Mouse (Mus musculus): ENCODE measurements around the gene Ube2d3. TPM values are rescaled to one million over a fixed set of nuclear protein-coding genes. Genes with fewer than 3 reads are reported as not detected.
"Not testable (repeated sequence)": the region's sequence is repeated elsewhere in the genome, so short reads cannot be mapped to it uniquely, and the experiment has no call there.

Ube2d3 gene
- polyA plus RNA-seq, 1 experiment from 2014 or later, result 519 TPM

DNA sequence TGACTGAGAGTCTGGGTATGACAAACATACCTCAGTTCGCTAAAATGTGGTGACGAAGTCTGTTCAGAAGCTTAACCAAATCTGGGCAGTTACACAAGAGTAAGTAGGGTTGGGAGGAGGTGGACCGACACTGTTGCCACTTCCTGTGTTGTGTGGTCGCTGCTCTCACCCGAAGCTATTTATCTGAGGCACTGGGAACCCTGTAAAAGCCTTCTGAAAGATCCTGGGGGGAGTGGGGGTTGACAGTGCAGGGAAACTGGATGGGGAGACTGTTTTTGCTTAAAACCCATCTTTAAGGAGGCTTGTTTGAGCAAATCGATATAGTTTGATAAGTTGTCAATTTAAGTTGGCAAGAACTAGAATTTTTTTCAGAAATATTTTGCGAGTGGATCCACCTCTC, 2.3 kb downstream of the Ube2d3 start:
- no peaks in the 10 kb centered on the region for H3K9me3 ChIP-seq
- no peak for ATAC-seq (ENCODE audit: low FRiP score)
- WGBS, result 32% methylated on average over 7 of the region's 7 CpGs
- H3K4me1 ChIP-seq, result peaks cover 30% of the 10 kb centered on the region
- H3K4me2 ChIP-seq, result peak overlapping the region; percentile 93
- H3K27ac ChIP-seq, result no peak overlapping the region
- H3K9ac ChIP-seq, result peak overlapping the region; percentile 98
- H3K4me3 ChIP-seq (replicated peaks), result peak overlapping the region; percentile 97
- peaks cover 3% of the 10 kb centered on the region for H3K36me3 ChIP-seq (replicated peaks)
- no peaks in the 10 kb centered on the region for H3K27me3 ChIP-seq

GRCm38 (mm10) chr3:135440621-135441020, 2.7 kb downstream of the Ube2d3 start:
- ATAC-seq (ENCODE audit: low FRiP score), result no peak
- Histone ChIP-seq H3K4me1 (peaks cover 30% of the 10 kb centered on the region), H3K4me3 (replicated peaks) (peak overlapping the region; percentile 97), H3K4me2 (peak overlapping the region; percentile 93), H3K27ac (no peak overlapping the region), H3K36me3 (replicated peaks) (peaks cover 3% of the 10 kb centered on the region), H3K27me3 (no peaks in the 10 kb centered on the region), H3K9me3 (no peaks in the 10 kb centered on the region), H3K9ac (peak overlapping the region; percentile 98)
- WGBS, result 54% methylated on average over 10 of the region's 10 CpGs

- ATAC-seq (ENCODE audit: low FRiP score), result no peak
Measured at GRCm38 (mm10) chr3:135444930-135445329, 7.0 kb downstream of the Ube2d3 start.

DNA sequence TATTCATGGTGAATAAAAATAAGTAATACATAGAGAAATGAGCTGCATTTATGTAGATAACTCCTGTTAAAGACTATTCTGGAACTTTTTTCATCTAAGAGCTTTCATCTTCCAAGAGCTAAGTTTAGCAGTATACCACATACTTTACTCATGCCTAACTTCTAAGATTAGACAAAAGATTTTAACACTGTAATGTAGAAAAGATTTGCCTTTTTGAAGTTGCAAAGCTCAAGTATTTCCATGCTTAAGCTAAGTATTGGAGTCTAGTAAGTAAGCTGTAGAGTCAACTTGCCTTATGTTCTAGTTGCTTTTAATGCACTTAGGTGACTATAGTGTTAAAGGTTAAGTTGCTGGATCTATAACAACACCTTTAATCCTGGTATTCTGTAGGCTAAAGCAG, 21.0 kb downstream of the Ube2d3 start:
- Histone ChIP-seq H3K4me3 (replicated peaks) (no peak overlapping the region), H3K4me1 (no peaks in the 10 kb centered on the region), H3K27ac (no peak overlapping the region), H3K9ac (no peak overlapping the region), H3K9me3 (no peaks in the 10 kb centered on the region), H3K4me2 (no peak overlapping the region), H3K27me3 (no peaks in the 10 kb centered on the region), H3K36me3 (replicated peaks) (peaks cover 33% of the 10 kb centered on the region)
- ATAC-seq (ENCODE audit: low FRiP score), result no peak

More at GRCm38 (mm10) chr3:135444930-135445329, 7.0 kb downstream of the Ube2d3 start:
- Histone ChIP-seq H3K4me2 (no peak overlapping the region), H3K4me3 (replicated peaks) (no peak overlapping the region), H3K27me3 (no peaks in the 10 kb centered on the region), H3K9me3 (no peaks in the 10 kb centered on the region), H3K27ac (no peak overlapping the region), H3K4me1 (peaks cover 21% of the 10 kb centered on the region), H3K36me3 (replicated peaks) (peaks cover 9% of the 10 kb centered on the region), H3K9ac (no peak overlapping the region)

DNA sequence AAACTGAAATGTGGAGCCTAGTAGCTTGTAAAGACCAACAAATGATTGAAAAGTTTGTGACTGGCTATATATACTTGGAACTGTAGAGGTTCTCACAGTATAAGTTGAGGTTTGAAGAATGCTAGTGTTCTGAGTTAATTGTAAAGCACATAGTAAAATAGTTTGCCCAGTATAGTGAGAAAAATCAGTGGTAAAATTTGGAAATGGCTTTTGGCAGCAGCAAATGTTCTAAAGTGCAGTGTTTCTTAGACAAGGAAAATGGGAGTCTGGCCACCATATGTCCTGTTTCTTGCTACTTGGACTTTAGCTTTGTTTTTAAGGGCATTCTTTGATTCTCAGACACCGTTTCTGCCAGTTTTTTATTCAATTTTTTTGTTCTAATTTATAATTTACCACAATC, 30.5 kb downstream of the Ube2d3 start:
- H3K9ac ChIP-seq, result no peak overlapping the region
- H3K36me3 ChIP-seq (replicated peaks), result peaks cover 11% of the 10 kb centered on the region
- H3K27me3 ChIP-seq, result no peaks in the 10 kb centered on the region
- no peaks in the 10 kb centered on the region for H3K4me1 ChIP-seq
- no peak overlapping the region for H3K4me3 ChIP-seq (replicated peaks)
- H3K9me3 ChIP-seq, result no peaks in the 10 kb centered on the region
- H3K4me2 ChIP-seq, result no peak overlapping the region
- WGBS, result 84% methylated on average over 1 of the region's 1 CpGs
- no peak for ATAC-seq (ENCODE audit: low FRiP score)
- no peak overlapping the region for H3K27ac ChIP-seq

DNA sequence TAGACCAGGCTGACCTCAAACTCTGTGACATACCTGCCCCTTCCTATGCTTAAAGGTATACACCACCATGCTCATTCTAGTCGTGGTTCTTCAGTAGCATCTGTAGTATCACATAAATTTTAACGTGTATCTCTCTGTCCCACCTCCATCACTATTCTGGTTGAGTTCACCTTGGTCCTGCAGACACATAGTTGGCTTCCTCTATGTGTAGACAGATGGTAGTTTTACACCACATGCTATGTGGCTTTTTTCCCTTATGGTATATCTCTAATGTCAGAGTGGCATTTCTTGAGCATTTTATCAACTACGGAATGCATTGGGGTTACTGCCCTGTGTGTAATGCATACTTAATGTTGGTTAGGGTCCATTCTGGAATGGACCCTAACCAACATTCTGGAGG, 31.2 kb downstream of the Ube2d3 start:
- 58% methylated on average over 3 of the region's 3 CpGs for WGBS
- ATAC-seq (ENCODE audit: low FRiP score), result no peak

GRCm38 (mm10) chr3:135469974-135470373, 32.0 kb downstream of the Ube2d3 start:
- H3K4me3 ChIP-seq (replicated peaks), result no peak overlapping the region
- no peak overlapping the region for H3K27ac ChIP-seq
- ATAC-seq (ENCODE audit: low FRiP score), result no peak
- 54% methylated on average over 4 of the region's 4 CpGs for WGBS
- H3K9me3 ChIP-seq, result no peaks in the 10 kb centered on the region
- no peaks in the 10 kb centered on the region for H3K4me1 ChIP-seq
- H3K9ac ChIP-seq, result no peak overlapping the region
- H3K27me3 ChIP-seq, result no peaks in the 10 kb centered on the region
- H3K4me2 ChIP-seq, result no peak overlapping the region
- H3K36me3 ChIP-seq (replicated peaks), result peaks cover 9% of the 10 kb centered on the region; the same call in 1 of the 2 replicates

More for the DNA sequence above, 31.2 kb downstream of the Ube2d3 start:
- Histone ChIP-seq H3K4me1 (no peaks in the 10 kb centered on the region), H3K4me3 (replicated peaks) (no peak overlapping the region), H3K9ac (no peak overlapping the region), H3K27me3 (no peaks in the 10 kb centered on the region), H3K4me2 (no peak overlapping the region), H3K27ac (no peak overlapping the region), H3K9me3 (no peaks in the 10 kb centered on the region), H3K36me3 (replicated peaks) (peaks cover 11% of the 10 kb centered on the region)

- Histone ChIP-seq H3K4me3 (replicated peaks) (no peak overlapping the region), H3K9ac (no peak overlapping the region), H3K4me2 (no peak overlapping the region), H3K27ac (no peak overlapping the region), H3K27me3 (no peaks in the 10 kb centered on the region), H3K36me3 (replicated peaks) (peaks cover 9% of the 10 kb centered on the region; the same call in 1 of the 2 replicates), H3K9me3 (no peaks in the 10 kb centered on the region), H3K4me1 (no peaks in the 10 kb centered on the region)
- WGBS, result 91% methylated on average over 1 of the region's 1 CpGs
- ATAC-seq (ENCODE audit: low FRiP score), result no peak
Measured at GRCm38 (mm10) chr3:135470823-135471222, 32.9 kb downstream of the Ube2d3 start.

- Histone ChIP-seq H3K4me3 (replicated peaks) (no peak overlapping the region), H3K27me3 (no peaks in the 10 kb centered on the region), H3K4me1 (no peaks in the 10 kb centered on the region), H3K9me3 (no peaks in the 10 kb centered on the region), H3K36me3 (replicated peaks) (no peaks in the 10 kb centered on the region), H3K9ac (no peak overlapping the region), H3K27ac (no peak overlapping the region), H3K4me2 (no peak overlapping the region)
- 86% methylated on average over 8 of the region's 8 CpGs for WGBS
- no peak for ATAC-seq (ENCODE audit: low FRiP score)
Measured at GRCm38 (mm10) chr3:135475025-135475424, 37.1 kb downstream of the Ube2d3 start.

DNA sequence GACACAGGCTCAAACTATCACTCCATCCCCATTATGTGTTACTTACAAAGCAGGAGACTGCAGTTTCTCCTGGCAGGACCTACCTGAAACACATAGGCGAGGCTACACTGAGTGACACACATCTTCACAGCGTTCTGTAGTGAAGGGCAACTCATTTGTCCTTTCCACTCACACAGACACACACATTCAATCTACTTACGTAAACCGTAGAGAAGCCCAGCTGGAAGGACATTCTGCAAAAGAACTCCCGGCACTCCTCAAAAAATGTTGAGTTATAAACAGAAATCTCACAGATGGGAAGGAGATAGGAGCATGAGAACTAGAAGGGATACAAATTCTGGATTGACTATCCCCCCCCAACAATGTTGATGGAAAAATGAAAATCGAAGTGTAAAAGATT, 38.3 kb downstream of the Ube2d3 start:
- no peak for ATAC-seq (ENCODE audit: low FRiP score)
- Histone ChIP-seq H3K27ac (no peak overlapping the region), H3K4me1 (no peaks in the 10 kb centered on the region), H3K9me3 (no peaks in the 10 kb centered on the region), H3K27me3 (no peaks in the 10 kb centered on the region), H3K9ac (no peak overlapping the region), H3K36me3 (replicated peaks) (no peaks in the 10 kb centered on the region), H3K4me2 (no peak overlapping the region), H3K4me3 (replicated peaks) (no peak overlapping the region)
- 86% methylated on average over 6 of the region's 6 CpGs for WGBS

GRCm38 (mm10) chr3:135476977-135477376, 39.0 kb downstream of the Ube2d3 start:
- ATAC-seq (ENCODE audit: low FRiP score), result no peak
- WGBS, result 95% methylated on average over 2 of the region's 2 CpGs
- Histone ChIP-seq H3K9me3 (no peaks in the 10 kb centered on the region), H3K27ac (no peak overlapping the region), H3K27me3 (no peaks in the 10 kb centered on the region), H3K9ac (no peak overlapping the region), H3K4me3 (replicated peaks) (no peak overlapping the region), H3K4me2 (no peak overlapping the region), H3K36me3 (replicated peaks) (no peaks in the 10 kb centered on the region), H3K4me1 (no peaks in the 10 kb centered on the region)

- H3K9me3 ChIP-seq; ATAC-seq (ENCODE audit: low FRiP score); H3K36me3 ChIP-seq (replicated peaks); H3K27ac ChIP-seq; H3K4me3 ChIP-seq (replicated peaks); H3K9ac ChIP-seq; H3K4me2 ChIP-seq; H3K27me3 ChIP-seq; H3K4me1 ChIP-seq: not testable (repeated sequence)
- 90% methylated on average over 5 of the region's 5 CpGs for WGBS
Measured at GRCm38 (mm10) chr3:135479090-135479489, 41.1 kb downstream of the Ube2d3 start.

GRCm38 (mm10) chr3:135480767-135481166, 42.8 kb downstream of the Ube2d3 start:
- Histone ChIP-seq H3K27me3 (no peaks in the 10 kb centered on the region; the same call in 1 of the 2 replicates), H3K4me3 (replicated peaks) (no peak overlapping the region), H3K9ac (no peak overlapping the region), H3K27ac (no peak overlapping the region), H3K4me2 (no peak overlapping the region), H3K36me3 (replicated peaks) (no peaks in the 10 kb centered on the region), H3K9me3 (no peaks in the 10 kb centered on the region), H3K4me1 (peaks cover 6% of the 10 kb centered on the region; the same call in 1 of the 2 replicates)
- no peak for ATAC-seq (ENCODE audit: low FRiP score)
- 91% methylated on average over 6 of the region's 6 CpGs for WGBS
